Mouse (Mus musculus): Measurements from ENCODE around the gene Gm20388. TPM values are rescaled to one million over a fixed set of nuclear protein-coding genes. Genes with fewer than 3 reads are reported as not detected.

Gene Gm20388
- polyA plus RNA-seq, 1 experiment from 2014 or later = 8.3 TPM

- Histone ChIP-seq H3K27me3 (replicated peaks; ENCODE audit: control insufficient read depth, insufficient read depth, low read length) (peaks cover 18% of the 10 kb centered on the region), H3K4me3 (ENCODE audit: low read depth, low read length) (no peak overlapping the region), H3K9ac (ENCODE audit: low read length) (no peak overlapping the region), H3K9me3 (ENCODE audit: control insufficient read depth, low read length) (no peaks in the 10 kb centered on the region), H3K36me3 (ENCODE audit: control insufficient read depth, insufficient read depth, low read length) (no peaks in the 10 kb centered on the region), H3K27ac (ENCODE audit: low read depth) (no peak overlapping the region), H3K4me2 (ENCODE audit: low read length) (no peak overlapping the region), H3K4me1 (replicated peaks; ENCODE audit: control insufficient read depth, insufficient read depth, low read length) (peaks cover 23% of the 10 kb centered on the region)
- no peak for ATAC-seq (replicated peaks; ENCODE audit: low FRiP score, low TSS enrichment, low read depth)
- DNase-seq (ENCODE audit: low spot score) = no peak
- 84% methylated on average over 15 of the region's 15 CpGs for WGBS
Measured at GRCm38 (mm10) chr8:120739526-120739925, 828.9 kb downstream of the Gm20388 start.

- Histone ChIP-seq H3K9me3 (ENCODE audit: control insufficient read depth, low read length) (no peaks in the 10 kb centered on the region), H3K4me3 (ENCODE audit: low read depth, low read length) (no peak overlapping the region), H3K27me3 (replicated peaks; ENCODE audit: control insufficient read depth, insufficient read depth, low read length) (peaks cover 7% of the 10 kb centered on the region), H3K27ac (ENCODE audit: low read depth) (no peak overlapping the region), H3K36me3 (ENCODE audit: control insufficient read depth, insufficient read depth, low read length) (no peaks in the 10 kb centered on the region), H3K9ac (ENCODE audit: low read length) (no peak overlapping the region), H3K4me1 (replicated peaks; ENCODE audit: control insufficient read depth, insufficient read depth, low read length) (peaks cover 29% of the 10 kb centered on the region), H3K4me2 (ENCODE audit: low read length) (no peak overlapping the region)
- DNase-seq (ENCODE audit: low spot score) = no peak
- WGBS = 60% methylated on average over 2 of the region's 2 CpGs
- no peak for ATAC-seq (replicated peaks; ENCODE audit: low FRiP score, low TSS enrichment, low read depth)
Measured at GRCm38 (mm10) chr8:120740579-120740978, 829.9 kb downstream of the Gm20388 start.

- no peak overlapping the region for H3K27ac ChIP-seq (ENCODE audit: low read depth)
- H3K9me3 ChIP-seq (ENCODE audit: control insufficient read depth, low read length) = no peaks in the 10 kb centered on the region
- H3K27me3 ChIP-seq (replicated peaks; ENCODE audit: control insufficient read depth, insufficient read depth, low read length) = 0 out of 2 replicates have a peak, but pooled peaks cover 3% of the 10 kb centered on the region
- ATAC-seq (replicated peaks; ENCODE audit: low FRiP score, low TSS enrichment, low read depth) = no peak
- H3K9ac ChIP-seq (ENCODE audit: low read length) = no peak overlapping the region
- H3K4me1 ChIP-seq (replicated peaks; ENCODE audit: control insufficient read depth, insufficient read depth, low read length) = peaks cover 31% of the 10 kb centered on the region
- 92% methylated on average over 17 of the region's 17 CpGs for WGBS
- H3K4me2 ChIP-seq (ENCODE audit: low read length) = no peak overlapping the region
- no peak for DNase-seq (ENCODE audit: low spot score)
- no peaks in the 10 kb centered on the region for H3K36me3 ChIP-seq (ENCODE audit: control insufficient read depth, insufficient read depth, low read length)
- no peak overlapping the region for H3K4me3 ChIP-seq (ENCODE audit: low read depth, low read length)
Measured at GRCm38 (mm10) chr8:120741001-120741400, 830.4 kb downstream of the Gm20388 start.

GRCm38 (mm10) chr8:120741815-120742530 lies 831.3 kb downstream of the Gm20388 start:
- Histone ChIP-seq H3K36me3 (ENCODE audit: control insufficient read depth, insufficient read depth, low read length) (no peaks in the 10 kb centered on the region), H3K4me2 (ENCODE audit: low read length) (no peak overlapping the region), H3K4me3 (ENCODE audit: low read depth, low read length) (no peak overlapping the region), H3K9me3 (ENCODE audit: control insufficient read depth, low read length) (no peaks in the 10 kb centered on the region), H3K27me3 (replicated peaks; ENCODE audit: control insufficient read depth, insufficient read depth, low read length) (0 out of 2 replicates have a peak, but pooled peaks cover 3% of the 10 kb centered on the region), H3K27ac (ENCODE audit: low read depth) (no peak overlapping the region), H3K9ac (ENCODE audit: low read length) (no peak overlapping the region), H3K4me1 (replicated peaks; ENCODE audit: control insufficient read depth, insufficient read depth, low read length) (peaks cover 32% of the 10 kb centered on the region)
- ATAC-seq (replicated peaks; ENCODE audit: low FRiP score, low TSS enrichment, low read depth) (no peak), DNase-seq (ENCODE audit: low spot score) (no peak)
- 92% methylated on average over 15 of the region's 15 CpGs for WGBS

GRCm38 (mm10) chr8:120743149-120743897 lies 832.7 kb downstream of the Gm20388 start:
- H3K27ac ChIP-seq (ENCODE audit: low read depth) = peak overlapping the region; percentile 79
- H3K4me3 ChIP-seq (ENCODE audit: low read depth, low read length) = no peak overlapping the region
- H3K4me1 ChIP-seq (replicated peaks; ENCODE audit: control insufficient read depth, insufficient read depth, low read length) = peaks cover 32% of the 10 kb centered on the region
- no peaks in the 10 kb centered on the region for H3K9me3 ChIP-seq (ENCODE audit: control insufficient read depth, low read length)
- H3K4me2 ChIP-seq (ENCODE audit: low read length) = no peak overlapping the region
- no peaks in the 10 kb centered on the region; the same call in 1 of the 2 replicates for H3K36me3 ChIP-seq (ENCODE audit: control insufficient read depth, insufficient read depth, low read length)
- no peak overlapping the region for H3K9ac ChIP-seq (ENCODE audit: low read length)
- ATAC-seq (replicated peaks; ENCODE audit: low FRiP score, low TSS enrichment, low read depth) = no peak
- WGBS = 51% methylated on average over 12 of the region's 12 CpGs
- DNase-seq (ENCODE audit: low spot score) = no peak
- H3K27me3 ChIP-seq (replicated peaks; ENCODE audit: control insufficient read depth, insufficient read depth, low read length) = no peaks in the 10 kb centered on the region

GRCm38 (mm10) chr8:120743898-120744290 lies 833.3 kb downstream of the Gm20388 start:
- DNase-seq (ENCODE audit: low spot score) (no peak), ATAC-seq (replicated peaks; ENCODE audit: low FRiP score, low TSS enrichment, low read depth) (0 out of 2 replicates have a peak, but pooled peaks have one; percentile 22)
- Histone ChIP-seq H3K4me2 (ENCODE audit: low read length) (0 out of 2 replicates have a peak overlapping the region, but pooled peaks have one; percentile 3), H3K9ac (ENCODE audit: low read length) (peak overlapping the region; percentile 0; the same call in 1 of the 2 replicates), H3K27me3 (replicated peaks; ENCODE audit: control insufficient read depth, insufficient read depth, low read length) (no peaks in the 10 kb centered on the region), H3K4me1 (replicated peaks; ENCODE audit: control insufficient read depth, insufficient read depth, low read length) (peaks cover 32% of the 10 kb centered on the region), H3K9me3 (ENCODE audit: control insufficient read depth, low read length) (no peaks in the 10 kb centered on the region), H3K27ac (ENCODE audit: low read depth) (peak overlapping the region; percentile 79), H3K4me3 (ENCODE audit: low read depth, low read length) (no peak overlapping the region), H3K36me3 (ENCODE audit: control insufficient read depth, insufficient read depth, low read length) (no peaks in the 10 kb centered on the region; the same call in none of the 2 replicates)
- 26% methylated on average over 4 of the region's 4 CpGs for WGBS

- H3K9ac ChIP-seq (ENCODE audit: low read length) = peak overlapping the region; percentile 0; the same call in 1 of the 2 replicates
- H3K27ac ChIP-seq (ENCODE audit: low read depth) = peak overlapping the region; percentile 79
- H3K4me2 ChIP-seq (ENCODE audit: low read length) = 0 out of 2 replicates have a peak overlapping the region, but pooled peaks have one; percentile 3
- ATAC-seq (replicated peaks; ENCODE audit: low FRiP score, low TSS enrichment, low read depth) (no peak; the same call in 1 of the 2 replicates), DNase-seq (ENCODE audit: low spot score) (no peak)
- no peaks in the 10 kb centered on the region; the same call in none of the 2 replicates for H3K36me3 ChIP-seq (ENCODE audit: control insufficient read depth, insufficient read depth, low read length)
- H3K4me3 ChIP-seq (ENCODE audit: low read depth, low read length) = no peak overlapping the region
- peaks cover 32% of the 10 kb centered on the region for H3K4me1 ChIP-seq (replicated peaks; ENCODE audit: control insufficient read depth, insufficient read depth, low read length)
- no peaks in the 10 kb centered on the region for H3K27me3 ChIP-seq (replicated peaks; ENCODE audit: control insufficient read depth, insufficient read depth, low read length)
- no peaks in the 10 kb centered on the region for H3K9me3 ChIP-seq (ENCODE audit: control insufficient read depth, low read length)
- WGBS = 61% methylated on average over 5 of the region's 5 CpGs
Measured at GRCm38 (mm10) chr8:120744448-120744847, 833.8 kb downstream of the Gm20388 start.

GRCm38 (mm10) chr8:120745226-120745625 lies 834.6 kb downstream of the Gm20388 start:
- 64% methylated on average over 7 of the region's 7 CpGs for WGBS
- H3K4me2 ChIP-seq (ENCODE audit: low read length) = no peak overlapping the region
- peak overlapping the region; percentile 54; the same call in 1 of the 2 replicates for H3K27ac ChIP-seq (ENCODE audit: low read depth)
- DNase-seq (ENCODE audit: low spot score) (no peak), ATAC-seq (replicated peaks; ENCODE audit: low FRiP score, low TSS enrichment, low read depth) (no peak)
- H3K27me3 ChIP-seq (replicated peaks; ENCODE audit: control insufficient read depth, insufficient read depth, low read length) = no peaks in the 10 kb centered on the region
- peaks cover 1% of the 10 kb centered on the region for H3K36me3 ChIP-seq (ENCODE audit: control insufficient read depth, insufficient read depth, low read length)
- no peak overlapping the region for H3K4me3 ChIP-seq (ENCODE audit: low read depth, low read length)
- H3K9ac ChIP-seq (ENCODE audit: low read length) = no peak overlapping the region
- H3K4me1 ChIP-seq (replicated peaks; ENCODE audit: control insufficient read depth, insufficient read depth, low read length) = peaks cover 32% of the 10 kb centered on the region
- H3K9me3 ChIP-seq (ENCODE audit: control insufficient read depth, low read length) = no peaks in the 10 kb centered on the region
